Mouse (Mus musculus) midbrain, embryonic 14.5 days (tissue): ENCODE results near the gene Reep3. TPM values are rescaled to one million over a fixed set of nuclear protein-coding genes. Genes with fewer than 3 reads are reported as not detected.

ENCODE experiments used
- ATAC-seq: fragments of 200-750 bp; cut with Nextera tagmentation; 2 replicates; pipeline ENCODE4 v1.8.0; 2017; ENCODE audit warnings: moderate number of reproducible peaks, moderate library complexity; ENCODE audit not compliant: low FRiP score, low TSS enrichment
- DNase-seq: peaks from one replicate; pipeline ENCODE4 v3.0.0-alpha.2; 2015
- H3K27ac ChIP-seq: fragments of 300-500 bp; sonication (generic); replicated peaks from 2 replicates; pipeline ENCODE4 v1.5.1; 2014; ENCODE audit warnings: mild to moderate bottlenecking, low read depth, low read length, moderate library complexity
- H3K27me3 ChIP-seq: fragments of 300-500 bp; sonication (generic); 2 replicates; pipeline ENCODE4 v1.6.1; 2014; ENCODE audit warnings: low read length, control low read depth, mixed read lengths; ENCODE audit not compliant: control insufficient read depth, insufficient read depth
- H3K36me3 ChIP-seq: fragments of 300-500 bp; sonication (generic); 2 replicates; pipeline ENCODE4 v1.6.1; 2014; ENCODE audit warnings: low read length, control low read depth; ENCODE audit not compliant: control insufficient read depth, insufficient read depth
- H3K4me1 ChIP-seq: fragments of 300-500 bp; sonication (generic); 2 replicates; pipeline ENCODE4 v1.6.1; 2014; ENCODE audit warnings: mild to moderate bottlenecking, antibody characterized with exemption, low read length, control low read depth; ENCODE audit not compliant: control insufficient read depth, insufficient read depth
- H3K4me2 ChIP-seq: fragments of 300-500 bp; sonication (generic); 2 replicates; pipeline ENCODE4 v1.6.1; 2014; ENCODE audit warnings: mild to moderate bottlenecking, low read length, moderate library complexity
- H3K4me3 ChIP-seq: fragments of 300-500 bp; sonication (generic); replicated peaks from 2 replicates; pipeline ENCODE4 v1.5.1; 2014; ENCODE audit warnings: low read depth, low read length
- H3K9ac ChIP-seq: fragments of 300-500 bp; sonication (generic); replicated peaks from 2 replicates; pipeline ENCODE4 v1.6.1; 2014; ENCODE audit warnings: mild to moderate bottlenecking, low read length, moderate library complexity
- H3K9me3 ChIP-seq: fragments of 300-500 bp; sonication (generic); 2 replicates; pipeline ENCODE4 v1.6.1; 2016; ENCODE audit warnings: low read length, control low read depth, mixed read lengths; ENCODE audit not compliant: control insufficient read depth
- WGBS: fragments of 180-500 bp; shearing (Covaris S2); extraction: QIAGEN DNeasy Blood & Tissue Kit; methylation state at CpG from one replicate; pipeline ENCODE4 v1.1.7; 2014; 5-methylcytosine and 5-hydroxymethylcytosine counted together
- polyA plus RNA-seq: library from polyadenylated mRNA; unstranded; fragments of >200 nt; fragmentation: Nextera tagmentation; extraction: Ambion mirVana; gene quantifications from 2 replicates; pipeline ENCODE4 v1.2.1, GENCODE M21; 2014

The Reep3 gene
- polyA plus RNA-seq, 1 experiment from 2014 or later: 35.5 TPM

DNA sequence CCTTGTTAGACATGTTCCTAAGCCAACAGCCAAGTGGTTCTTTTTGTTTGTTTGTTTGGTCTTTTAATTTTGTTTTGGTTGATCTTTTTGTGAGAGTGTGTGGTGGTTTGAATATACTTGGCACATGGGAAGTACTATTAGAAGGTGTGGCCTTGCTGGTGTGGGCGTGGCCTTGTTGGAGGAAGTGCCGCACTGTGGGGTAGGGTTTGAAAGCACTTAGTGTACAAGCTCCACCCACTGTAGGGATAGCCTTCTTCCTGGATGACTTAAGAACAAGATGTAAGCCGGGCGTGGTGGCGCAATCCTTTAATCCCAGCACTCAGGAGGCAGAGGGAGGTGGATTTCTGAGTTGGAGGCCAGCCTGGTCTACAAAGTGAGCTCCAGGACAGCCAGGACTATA, 113.7 kb downstream of the Reep3 start:
- DNase-seq: no peak
- ATAC-seq: no peak
- H3K9ac ChIP-seq: no peak overlapping the region
- H3K9me3 ChIP-seq: no peaks in the 10 kb centered on the region
- H3K27ac ChIP-seq: no peak overlapping the region
- H3K36me3 ChIP-seq: no peaks in the 10 kb centered on the region
- no peak overlapping the region for H3K4me3 ChIP-seq
- WGBS: 89% methylated on average over 5 of the region's 5 CpGs
- H3K4me1 ChIP-seq: no peaks in the 10 kb centered on the region
- no peaks in the 10 kb centered on the region for H3K27me3 ChIP-seq
- no peak overlapping the region for H3K4me2 ChIP-seq

DNA sequence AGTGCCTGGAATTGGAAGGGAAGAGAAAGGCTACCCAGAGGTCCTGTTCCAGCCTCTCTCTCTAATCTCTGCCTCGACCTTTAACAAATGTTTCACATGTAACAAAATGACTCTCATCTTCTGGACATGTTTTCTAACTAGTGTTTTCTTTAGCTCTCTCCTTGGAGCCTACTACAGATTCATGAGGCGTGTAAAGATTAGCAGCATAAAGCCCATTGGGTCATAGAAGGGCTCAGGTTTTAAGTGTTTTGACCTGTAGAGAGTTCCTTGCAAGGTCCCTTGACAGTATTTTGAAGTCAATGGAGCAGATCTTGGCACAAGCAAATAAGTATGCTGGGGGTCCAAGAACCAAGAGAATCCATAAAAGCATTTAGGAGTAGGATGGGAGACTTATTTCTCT, 118.5 kb downstream of the Reep3 start:
- Histone ChIP-seq H3K9ac (no peak overlapping the region), H3K27ac (no peak overlapping the region), H3K36me3 (no peaks in the 10 kb centered on the region), H3K4me2 (no peak overlapping the region), H3K4me3 (no peak overlapping the region), H3K9me3 (no peaks in the 10 kb centered on the region), H3K4me1 (0 out of 2 replicates have a peak, but pooled peaks cover 3% of the 10 kb centered on the region), H3K27me3 (no peaks in the 10 kb centered on the region)
- 88% methylated on average over 2 of the region's 2 CpGs for WGBS
- DNase-seq (no peak), ATAC-seq (no peak)

DNA sequence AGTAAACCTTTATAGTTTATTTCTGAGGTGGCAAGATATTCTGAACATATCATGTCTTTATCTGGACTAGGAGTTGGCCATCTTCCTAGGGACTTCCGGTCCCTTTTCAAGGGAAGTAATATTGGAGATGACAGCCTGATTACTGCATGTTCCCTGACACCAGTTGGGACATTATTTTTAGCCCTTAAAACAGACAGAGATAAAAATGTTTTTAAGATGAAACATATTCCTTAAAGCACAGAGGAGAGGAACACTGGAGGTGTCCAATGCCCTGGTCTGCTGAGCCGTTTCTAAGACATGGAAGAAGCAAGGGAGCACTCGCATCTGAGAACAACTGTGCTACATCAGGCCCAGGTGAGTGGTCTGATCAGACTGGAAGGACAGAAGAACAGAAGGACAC, 119.7 kb downstream of the Reep3 start:
- Histone ChIP-seq H3K4me3 (no peak overlapping the region), H3K9ac (no peak overlapping the region), H3K27me3 (no peaks in the 10 kb centered on the region), H3K27ac (no peak overlapping the region), H3K4me1 (0 out of 2 replicates have a peak, but pooled peaks cover 3% of the 10 kb centered on the region), H3K4me2 (no peak overlapping the region), H3K9me3 (no peaks in the 10 kb centered on the region), H3K36me3 (no peaks in the 10 kb centered on the region)
- 95% methylated on average over 3 of the region's 3 CpGs for WGBS
- DNase-seq (no peak), ATAC-seq (no peak)

DNA sequence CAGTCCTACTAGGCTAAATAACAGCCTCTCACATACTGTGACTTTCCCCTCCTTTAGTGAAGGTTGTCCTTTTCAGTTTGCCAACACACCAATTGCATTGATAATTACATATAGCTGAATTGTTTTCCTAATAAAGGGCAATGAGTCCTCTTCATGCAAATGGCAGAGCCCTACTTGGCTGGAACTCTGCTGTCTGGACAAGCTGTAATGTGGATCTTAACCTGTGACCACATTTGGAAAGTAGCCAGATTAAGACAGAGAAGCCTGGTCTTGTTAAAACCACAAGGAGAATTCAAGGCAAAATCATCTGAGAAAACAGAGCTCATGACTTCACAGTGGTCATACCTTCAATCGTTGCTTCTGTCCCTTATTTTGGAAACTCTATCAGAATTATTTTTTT, 121.3 kb downstream of the Reep3 start:
- Histone ChIP-seq H3K4me3 (no peak overlapping the region), H3K27me3 (no peaks in the 10 kb centered on the region), H3K4me2 (no peak overlapping the region), H3K4me1 (0 out of 2 replicates have a peak, but pooled peaks cover 3% of the 10 kb centered on the region), H3K9me3 (no peaks in the 10 kb centered on the region), H3K9ac (no peak overlapping the region), H3K27ac (no peak overlapping the region), H3K36me3 (no peaks in the 10 kb centered on the region)
- WGBS: 88% methylated on average over 1 of the region's 1 CpGs
- DNase-seq: no peak
- ATAC-seq: no peak

DNA sequence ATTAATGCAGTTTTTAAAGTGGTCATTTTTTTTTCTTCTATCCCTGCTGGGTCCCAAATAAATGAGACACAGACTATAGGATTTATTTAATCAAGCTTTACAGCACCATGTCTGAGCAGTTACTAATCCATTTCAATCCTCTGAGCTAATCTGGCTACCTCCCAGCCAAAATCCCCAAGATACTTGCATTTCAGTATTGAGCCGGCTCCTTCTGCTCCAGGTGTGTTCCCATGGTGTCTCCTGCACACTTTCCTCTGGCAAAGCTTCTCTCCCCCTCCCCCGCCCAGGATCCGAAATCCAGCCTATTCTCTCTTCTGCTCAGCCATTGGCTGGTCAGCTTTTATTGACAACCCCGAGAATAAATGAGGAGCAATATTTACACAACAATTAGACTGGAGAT, 122.3 kb downstream of the Reep3 start:
- Histone ChIP-seq H3K4me1 (0 out of 2 replicates have a peak, but pooled peaks cover 3% of the 10 kb centered on the region), H3K9me3 (no peaks in the 10 kb centered on the region), H3K27ac (no peak overlapping the region), H3K4me3 (no peak overlapping the region), H3K36me3 (no peaks in the 10 kb centered on the region), H3K4me2 (no peak overlapping the region), H3K27me3 (no peaks in the 10 kb centered on the region), H3K9ac (no peak overlapping the region)
- 60% methylated on average over 4 of the region's 4 CpGs for WGBS
- DNase-seq (peak; percentile 43), ATAC-seq (no peak)

DNA sequence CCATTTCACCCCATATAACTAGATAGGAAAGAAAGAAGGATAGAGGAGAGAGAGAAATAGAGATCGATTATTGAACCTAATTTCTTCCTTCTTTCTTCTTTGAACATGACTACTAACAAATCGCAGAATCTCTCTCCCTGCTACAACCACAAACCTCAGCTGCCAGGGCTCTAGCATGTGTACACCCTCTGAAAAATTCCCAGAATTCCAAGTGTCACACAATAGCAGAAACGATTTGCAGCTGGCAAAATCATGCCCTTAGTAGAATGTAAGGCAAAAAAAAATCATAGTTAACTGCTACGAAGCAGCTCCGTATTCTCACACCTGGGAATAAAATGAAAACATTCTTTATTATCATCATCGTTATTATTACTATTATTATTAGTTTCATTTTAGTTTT, 122.9 kb downstream of the Reep3 start:
- Histone ChIP-seq H3K4me1 (0 out of 2 replicates have a peak, but pooled peaks cover 3% of the 10 kb centered on the region), H3K27me3 (no peaks in the 10 kb centered on the region), H3K4me3 (no peak overlapping the region), H3K36me3 (no peaks in the 10 kb centered on the region), H3K4me2 (no peak overlapping the region), H3K9ac (no peak overlapping the region), H3K9me3 (no peaks in the 10 kb centered on the region), H3K27ac (no peak overlapping the region)
- DNase-seq: no peak
- ATAC-seq: no peak
- 89% methylated on average over 6 of the region's 6 CpGs for whole genome bisulfite sequencing

DNA sequence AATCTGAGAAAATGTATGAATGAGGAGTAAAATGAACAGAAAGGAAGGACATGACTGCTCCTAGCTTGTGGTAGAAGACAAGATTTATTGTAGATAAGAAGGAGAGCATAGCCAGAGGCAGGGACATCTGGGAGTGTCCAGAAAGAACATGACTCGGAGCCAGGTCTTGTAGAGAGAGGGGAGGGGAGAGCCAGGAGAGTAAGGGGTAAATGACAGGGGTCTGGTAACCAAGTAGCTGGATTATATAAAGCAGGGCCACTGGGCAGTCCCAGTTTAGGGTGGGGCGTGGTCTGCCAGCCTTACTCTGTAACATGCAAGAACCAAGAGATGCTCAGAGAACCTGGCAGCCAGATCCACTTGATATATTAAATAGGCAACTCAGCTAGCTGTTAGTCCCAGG, 123.5 kb downstream of the Reep3 start:
- H3K36me3 ChIP-seq: no peaks in the 10 kb centered on the region
- H3K4me3 ChIP-seq: no peak overlapping the region
- no peaks in the 10 kb centered on the region for H3K9me3 ChIP-seq
- 0 out of 2 replicates have a peak, but pooled peaks cover 3% of the 10 kb centered on the region for H3K4me1 ChIP-seq
- no peak overlapping the region for H3K4me2 ChIP-seq
- 78% methylated on average over 2 of the region's 2 CpGs for WGBS
- H3K27ac ChIP-seq: no peak overlapping the region
- no peaks in the 10 kb centered on the region for H3K27me3 ChIP-seq
- no peak overlapping the region for H3K9ac ChIP-seq
- DNase-seq (no peak), ATAC-seq (no peak)

DNA sequence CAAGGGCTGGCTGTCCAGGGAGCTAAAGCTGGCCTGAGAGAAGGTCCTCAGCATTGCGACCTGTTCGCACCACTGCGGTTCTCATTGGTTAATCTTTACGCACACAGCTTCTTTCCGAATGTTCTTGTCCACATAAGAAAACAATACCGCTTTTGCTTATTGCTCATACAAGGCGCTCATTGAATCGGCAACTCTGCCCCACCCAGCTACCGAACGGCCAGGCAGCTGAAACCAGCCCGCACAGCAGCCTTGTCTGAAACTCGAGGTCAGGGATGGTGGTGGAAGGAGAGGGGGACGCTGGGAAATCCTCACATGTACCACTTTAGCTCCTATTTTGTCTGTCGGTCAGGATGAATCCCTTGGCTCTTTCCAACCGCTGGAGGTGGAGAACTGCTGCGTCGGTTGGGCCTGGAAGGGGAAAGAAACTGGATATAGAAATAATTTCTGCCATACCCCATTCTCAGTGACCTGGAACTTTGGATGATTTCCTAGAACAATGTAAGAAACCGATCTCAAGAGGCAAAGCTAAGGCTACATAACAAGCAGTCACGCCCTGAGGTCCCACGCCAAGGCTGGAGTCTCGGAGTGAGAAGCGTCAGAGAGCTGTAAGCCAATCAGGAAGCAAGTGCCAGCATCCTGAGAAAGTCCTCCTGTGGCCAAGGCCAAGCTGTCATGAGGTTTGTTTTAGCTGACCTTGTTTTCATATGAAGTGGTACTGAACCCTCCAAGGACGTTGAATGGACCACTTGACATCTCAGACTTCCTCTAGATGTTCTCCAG, 126.2 kb downstream of the Reep3 start:
- Histone ChIP-seq H3K9me3 (peaks cover 4% of the 10 kb centered on the region; the same call in 1 of the 2 replicates), H3K4me3 (no peak overlapping the region), H3K4me1 (0 out of 2 replicates have a peak, but pooled peaks cover 2% of the 10 kb centered on the region), H3K4me2 (no peak overlapping the region), H3K9ac (no peak overlapping the region), H3K36me3 (no peaks in the 10 kb centered on the region), H3K27ac (no peak overlapping the region), H3K27me3 (no peaks in the 10 kb centered on the region)
- WGBS: 93% methylated on average over 23 of the region's 23 CpGs
- DNase-seq (no peak), ATAC-seq (no peak)

DNA sequence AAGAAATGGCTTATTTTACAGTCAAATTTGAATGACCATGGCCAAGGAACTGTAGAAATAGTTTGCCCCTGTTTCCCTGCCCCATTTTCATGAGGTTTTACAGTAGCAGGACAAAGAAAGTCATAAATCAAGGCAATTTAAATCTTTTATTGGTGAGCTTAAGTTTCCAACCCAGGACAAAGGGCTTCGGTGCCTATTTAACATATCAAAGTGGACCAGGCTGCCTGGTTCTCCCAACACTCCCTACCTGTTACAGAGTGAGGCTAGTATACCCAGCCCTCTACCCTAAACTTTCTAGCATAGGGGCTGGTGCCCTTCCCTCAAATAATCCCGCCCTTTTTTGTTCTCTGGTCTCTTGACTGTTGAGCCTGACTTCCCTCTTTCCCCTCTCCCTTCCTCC, 127.2 kb downstream of the Reep3 start:
- WGBS: 60% methylated on average over 2 of the region's 2 CpGs
- Histone ChIP-seq H3K27me3 (no peaks in the 10 kb centered on the region), H3K4me2 (no peak overlapping the region), H3K27ac (no peak overlapping the region), H3K4me3 (no peak overlapping the region), H3K4me1 (no peaks in the 10 kb centered on the region), H3K9me3 (peaks cover 4% of the 10 kb centered on the region; the same call in 1 of the 2 replicates), H3K9ac (no peak overlapping the region), H3K36me3 (no peaks in the 10 kb centered on the region)
- DNase-seq: no peak
- ATAC-seq: no peak
